Mouse (Mus musculus) splenic B cell, adult 2 months (primary cell): ENCODE results near the gene Acvr1c.

ENCODE experiments used
- DNase-seq: peaks from one replicate; pipeline ENCODE4 v3.0.0-alpha.2; 2011; ENCODE audit warnings: low read depth, low spot score
- H3K27me3 ChIP-seq: 2 replicates; pipeline ENCODE4 v1.6.1; 2012; ENCODE audit warnings: mild to moderate bottlenecking, low read length, moderate library complexity, mixed read lengths; ENCODE audit not compliant: control insufficient read depth, poor library complexity, insufficient read depth, severe bottlenecking
- H3K36me3 ChIP-seq: 2 replicates; pipeline ENCODE4 v1.6.1; 2012; ENCODE audit warnings: mild to moderate bottlenecking, low read length, moderate library complexity, mixed read lengths; ENCODE audit not compliant: control insufficient read depth, poor library complexity, insufficient read depth, severe bottlenecking

Acvr1c gene

DNA sequence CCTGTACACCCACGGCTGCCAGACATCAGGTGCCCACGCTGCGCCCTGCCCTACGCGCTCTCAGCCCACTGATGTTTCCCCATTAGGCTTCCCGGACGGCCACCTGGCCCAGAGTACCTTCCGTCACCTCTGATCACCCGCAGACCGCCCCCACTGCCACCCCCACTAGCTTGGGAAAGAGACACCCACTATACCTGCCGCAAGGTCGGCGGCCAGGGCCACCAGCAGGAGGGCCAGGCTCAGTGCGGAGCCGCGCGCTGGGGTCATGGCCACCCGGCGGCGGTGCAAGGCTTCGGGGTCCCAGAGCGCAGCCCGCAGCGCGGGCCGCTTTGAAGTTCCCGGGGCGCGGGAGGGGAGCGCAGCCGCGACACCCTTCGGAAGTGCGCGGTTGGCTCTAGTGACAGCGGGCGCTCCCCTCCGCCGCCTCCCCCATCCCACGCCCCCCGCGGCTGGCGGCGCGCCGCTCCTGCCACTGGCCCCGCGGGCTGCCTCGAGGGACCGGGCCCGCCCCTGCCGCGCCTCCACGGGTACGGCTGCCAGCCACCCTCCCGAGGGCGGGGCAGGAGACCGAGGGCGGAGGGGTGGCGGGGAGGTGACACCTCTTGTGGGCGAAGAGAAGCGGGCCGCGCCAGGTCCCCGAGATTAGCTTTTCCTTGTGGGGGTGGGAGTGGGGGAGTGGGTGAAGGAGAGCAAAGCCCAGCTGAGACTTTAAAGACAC, at the start of gene Acvr1c:
TSS of gene Acvr1c (minus strand) at position 482 of the 718 bp plus-strand sequence.
- no peaks in the 10 kb centered on the region for H3K27me3 ChIP-seq

DNA sequence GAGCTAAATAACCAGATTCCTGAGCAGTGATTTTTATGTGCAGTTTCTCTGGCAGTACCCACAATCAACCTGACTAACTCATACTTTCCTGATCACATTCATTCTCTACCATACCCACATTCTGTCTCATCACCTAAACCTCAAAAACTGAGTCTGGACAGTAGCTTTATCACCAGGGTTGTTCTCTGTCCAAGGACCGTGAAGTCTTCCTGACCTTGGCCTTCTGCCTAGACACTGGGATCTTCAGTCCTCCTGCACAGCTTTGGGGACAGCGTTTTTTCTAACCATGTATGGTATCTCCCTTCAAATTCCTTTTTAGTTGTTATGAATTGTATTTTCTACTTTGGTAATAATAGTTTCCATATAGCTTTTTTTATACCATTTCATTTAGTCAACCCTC, 45.8 kb upstream of the Acvr1c start:
- no peak for DNase-seq
- no peaks in the 10 kb centered on the region for H3K36me3 ChIP-seq

More for the DNA sequence above, at the start of gene Acvr1c:
- DNase-seq = peak; percentile 15
- no peaks in the 10 kb centered on the region for H3K36me3 ChIP-seq

GRCm38 (mm10) chr2:58388601-58389000, 30.9 kb upstream of the Acvr1c start:
- no peak for DNase-seq
- Histone ChIP-seq H3K36me3 (no peaks in the 10 kb centered on the region), H3K27me3 (no peaks in the 10 kb centered on the region)

More for the DNA sequence above, 45.8 kb upstream of the Acvr1c start:
- no peaks in the 10 kb centered on the region for H3K27me3 ChIP-seq

GRCm38 (mm10) chr2:58380020-58380419, 22.3 kb upstream of the Acvr1c start:
- no peaks in the 10 kb centered on the region for H3K27me3 ChIP-seq
- DNase-seq = no peak
- H3K36me3 ChIP-seq = no peaks in the 10 kb centered on the region

DNA sequence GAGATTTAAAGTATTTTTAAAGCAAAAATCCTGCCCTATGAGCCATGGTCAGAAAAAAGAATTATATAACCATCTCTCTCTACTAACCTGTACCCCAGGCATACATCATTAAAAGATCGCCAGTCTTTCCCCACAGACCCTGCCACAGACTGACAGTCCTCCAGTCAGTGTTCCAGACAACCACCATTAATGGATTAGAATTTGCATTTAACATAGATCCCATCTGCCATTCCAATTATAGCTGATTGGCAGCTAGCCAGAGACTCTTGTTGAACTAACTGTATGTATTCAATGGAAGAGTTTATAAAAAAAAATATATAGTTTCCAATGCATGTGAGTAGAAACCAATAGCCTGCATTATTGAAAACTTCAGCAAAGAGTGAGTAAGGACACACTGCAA, 21.8 kb upstream of the Acvr1c start:
- no peaks in the 10 kb centered on the region for H3K36me3 ChIP-seq
- H3K27me3 ChIP-seq = no peaks in the 10 kb centered on the region
- no peak for DNase-seq

DNA sequence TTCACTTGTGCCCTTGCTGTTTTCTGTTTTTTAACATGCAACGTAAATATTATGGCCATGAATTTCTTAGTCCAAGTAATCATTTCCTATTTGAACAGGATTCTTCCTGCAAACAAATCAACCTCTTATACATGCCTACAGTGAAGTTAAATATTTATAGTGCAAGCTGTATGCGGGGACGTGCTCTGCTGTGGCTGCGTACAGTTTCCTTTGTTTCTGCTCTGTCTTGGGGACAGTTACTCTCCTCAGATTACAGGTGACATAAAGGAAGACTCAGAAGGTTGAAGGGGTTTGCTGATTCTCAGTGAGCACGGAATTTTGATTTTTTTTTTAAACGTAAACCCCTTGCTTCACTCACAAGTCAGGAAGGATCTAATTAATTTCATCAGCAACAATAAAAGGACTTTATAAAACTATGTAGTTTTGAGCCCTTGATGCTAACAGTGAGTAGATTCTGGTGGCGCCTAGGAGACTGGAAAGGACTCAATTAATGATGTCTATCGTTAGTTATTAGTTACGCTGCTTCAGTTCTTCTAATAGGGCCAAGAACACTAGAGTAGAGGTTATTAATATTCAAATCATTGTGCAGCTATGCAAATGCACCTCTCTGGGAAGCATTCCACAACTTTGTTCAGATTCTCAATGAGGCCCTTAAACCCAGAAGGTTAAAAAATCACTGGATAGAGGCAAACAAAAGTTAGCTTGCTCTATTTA, 19.9 kb upstream of the Acvr1c start:
- Histone ChIP-seq H3K27me3 (no peaks in the 10 kb centered on the region), H3K36me3 (no peaks in the 10 kb centered on the region)
- DNase-seq = no peak

DNA sequence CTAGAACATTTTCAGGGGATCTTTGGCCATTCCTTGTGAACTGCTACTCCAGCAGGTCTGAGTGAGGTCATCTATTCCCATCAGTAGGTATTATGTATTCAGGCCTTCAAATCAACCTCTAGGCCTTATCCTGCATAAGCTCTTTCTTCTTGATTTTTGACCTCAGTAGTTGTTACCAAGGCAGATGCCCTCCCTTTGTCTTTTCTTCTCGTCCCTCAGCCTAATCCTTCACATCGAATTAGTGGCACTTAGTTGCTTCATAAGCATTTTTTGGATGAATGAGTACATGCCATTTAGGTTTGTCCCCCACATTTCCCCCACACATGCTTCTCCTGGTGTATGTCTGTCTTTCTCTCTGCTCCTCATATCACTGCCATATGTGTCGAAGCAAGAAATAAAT, 8.5 kb upstream of the Acvr1c start:
- no peak for DNase-seq
- no peaks in the 10 kb centered on the region for H3K27me3 ChIP-seq
- no peaks in the 10 kb centered on the region for H3K36me3 ChIP-seq

DNA sequence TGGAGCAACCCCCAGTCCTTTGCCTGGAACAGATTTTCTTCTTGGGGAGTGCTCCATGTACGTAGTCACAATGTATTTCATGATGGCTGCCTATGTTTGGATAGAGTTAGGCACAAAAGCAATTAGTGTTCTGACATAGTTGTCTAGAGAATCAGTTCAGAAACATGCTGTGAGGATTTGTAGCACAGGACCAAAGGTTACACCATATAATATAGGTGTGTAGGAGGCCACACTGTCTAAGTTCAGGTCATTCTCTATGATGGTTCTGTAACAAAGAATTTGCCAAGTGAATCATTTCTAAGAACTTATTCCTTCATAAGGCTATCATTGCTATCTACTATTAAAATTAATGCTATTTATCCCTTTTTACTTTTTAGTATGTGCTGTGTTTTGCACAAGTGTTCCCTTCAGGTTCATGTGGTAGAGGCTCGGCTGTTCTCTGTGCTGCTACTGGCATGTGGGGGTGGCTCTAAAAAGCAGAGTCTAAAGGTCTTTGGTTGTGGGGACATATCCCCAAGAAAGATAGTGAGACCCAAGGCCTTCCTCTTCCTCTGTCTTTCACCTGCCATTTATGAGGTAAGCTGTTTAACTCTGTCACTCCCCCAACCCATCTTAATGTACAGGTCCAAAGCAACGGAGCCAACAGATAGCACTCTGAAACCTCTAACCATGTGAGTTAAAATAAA, 3.8 kb upstream of the Acvr1c start:
- no peak for DNase-seq
- Histone ChIP-seq H3K36me3 (no peaks in the 10 kb centered on the region), H3K27me3 (no peaks in the 10 kb centered on the region)

- Histone ChIP-seq H3K36me3 (no peaks in the 10 kb centered on the region), H3K27me3 (no peaks in the 10 kb centered on the region)
- no peak for DNase-seq
Observed at GRCm38 (mm10) chr2:58358132-58358460, 401 bp upstream of the Acvr1c start.

DNA sequence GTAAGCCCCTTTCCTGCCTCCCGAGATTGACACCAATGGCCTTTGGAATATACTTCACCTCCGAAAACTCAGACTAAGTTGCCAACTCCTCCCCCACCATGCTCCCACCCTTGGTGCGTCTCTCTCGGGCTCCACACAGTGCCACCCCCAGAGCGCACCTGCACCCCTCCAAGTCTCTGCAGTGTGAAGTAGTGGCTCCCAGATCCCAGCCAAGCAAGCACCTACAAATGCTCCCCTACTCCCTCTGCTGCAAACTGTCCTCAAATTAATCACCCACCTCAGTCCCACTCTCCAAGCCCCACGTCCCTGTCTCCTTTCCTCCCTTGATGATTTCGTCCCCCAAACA, 654 bp downstream of the Acvr1c start:
- DNase-seq = no peak
- H3K27me3 ChIP-seq = no peaks in the 10 kb centered on the region
- H3K36me3 ChIP-seq = no peaks in the 10 kb centered on the region

DNA sequence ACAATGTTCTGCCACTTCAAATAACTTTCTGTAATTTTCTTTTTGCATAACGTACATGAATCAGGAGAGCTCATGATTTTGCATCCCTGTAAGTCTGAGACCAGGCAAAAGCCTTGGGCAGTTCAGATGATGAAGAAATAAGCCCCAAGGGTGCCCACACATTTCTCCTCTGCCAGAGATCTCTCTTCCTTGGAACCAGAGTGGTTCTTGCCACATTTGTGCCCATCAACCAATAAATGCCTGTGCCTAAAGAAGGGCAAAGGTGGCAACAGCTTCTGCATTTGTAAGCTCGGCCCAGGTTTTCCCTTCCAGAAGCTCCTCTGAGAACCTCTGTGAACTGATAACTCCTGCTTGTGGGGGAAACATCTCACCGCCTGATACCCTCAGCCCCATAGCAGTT, 3.3 kb downstream of the Acvr1c start:
- Histone ChIP-seq H3K36me3 (no peaks in the 10 kb centered on the region), H3K27me3 (no peaks in the 10 kb centered on the region)
- DNase-seq = no peak

DNA sequence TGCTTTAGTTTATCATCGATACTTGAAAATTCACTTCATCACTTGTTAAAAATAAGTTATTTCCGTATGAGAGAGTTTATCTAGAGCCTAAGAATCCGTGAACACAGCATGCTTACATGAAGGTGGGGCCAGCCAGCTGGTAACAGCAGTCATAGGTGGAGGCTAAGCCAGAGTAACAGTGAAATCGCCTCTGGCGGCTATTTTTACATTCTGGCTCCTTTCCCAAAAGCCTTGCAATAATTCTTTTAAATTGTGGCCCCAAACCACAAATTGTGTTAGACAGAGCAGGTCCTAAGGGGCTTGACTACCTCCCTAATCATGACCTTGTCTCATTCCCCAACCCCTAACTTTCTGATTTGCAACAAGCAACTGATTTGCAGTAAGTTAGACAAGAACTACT, 4.8 kb downstream of the Acvr1c start:
- Histone ChIP-seq H3K36me3 (no peaks in the 10 kb centered on the region), H3K27me3 (no peaks in the 10 kb centered on the region)
- no peak for DNase-seq

DNA sequence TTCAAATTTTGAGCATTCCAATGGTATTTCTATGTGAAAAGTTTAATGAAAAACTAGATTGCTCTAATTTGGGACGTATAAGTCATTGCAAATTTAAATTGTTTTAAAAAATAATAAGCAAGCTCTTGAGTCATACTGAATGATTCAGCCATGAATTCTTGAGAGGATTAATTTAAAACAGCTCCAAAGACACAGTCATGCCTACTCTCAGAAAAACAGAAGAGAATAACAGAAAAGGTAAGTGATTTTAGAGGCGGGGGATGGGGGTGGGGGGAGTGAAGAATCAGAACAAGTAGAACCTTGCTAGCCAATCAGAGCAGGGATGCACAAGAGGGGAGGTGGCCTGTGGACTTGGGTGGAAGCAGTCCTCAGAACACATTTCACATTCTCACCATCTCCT, 7.0 kb downstream of the Acvr1c start:
- no peak for DNase-seq
- H3K27me3 ChIP-seq = no peaks in the 10 kb centered on the region
- H3K36me3 ChIP-seq = no peaks in the 10 kb centered on the region

DNA sequence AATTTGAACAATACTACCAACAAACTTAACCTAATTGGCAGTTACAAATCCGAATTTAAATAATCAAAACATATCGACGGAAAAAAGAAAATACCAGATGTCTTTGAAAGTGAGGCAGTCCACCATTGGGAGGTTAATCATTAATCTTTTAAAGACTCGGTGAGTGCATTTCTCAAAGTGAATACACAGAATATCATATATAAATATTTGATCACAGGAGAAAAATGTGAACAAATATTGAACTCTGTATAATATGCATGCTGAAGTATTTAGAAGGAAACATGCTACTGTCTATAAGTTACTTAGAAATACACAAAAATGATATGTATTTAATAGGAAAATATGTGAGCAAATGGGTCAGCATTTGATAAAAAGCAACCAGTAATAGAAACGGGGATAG, 21.0 kb downstream of the Acvr1c start:
- no peak for DNase-seq
- H3K27me3 ChIP-seq = no peaks in the 10 kb centered on the region
- no peaks in the 10 kb centered on the region for H3K36me3 ChIP-seq

DNA sequence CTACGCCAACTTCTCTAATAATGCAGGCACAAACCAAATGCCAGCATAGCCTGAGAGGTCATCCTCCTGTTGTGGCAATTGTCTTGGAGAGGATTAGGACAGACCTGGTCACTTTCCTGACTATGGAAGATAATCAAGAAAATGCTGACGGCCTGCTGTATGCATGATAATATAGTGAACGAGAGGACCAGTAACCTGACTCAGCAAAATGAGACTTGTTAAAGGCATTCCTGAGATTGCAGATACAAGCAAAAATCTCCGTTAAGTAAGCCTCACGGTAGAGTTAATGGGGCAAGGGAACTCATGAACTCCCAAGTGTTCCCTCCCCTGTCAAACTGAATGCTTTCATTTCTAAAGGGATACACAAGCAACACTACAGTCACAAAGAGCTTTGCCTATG, 28.1 kb downstream of the Acvr1c start:
- no peak for DNase-seq
- H3K36me3 ChIP-seq = no peaks in the 10 kb centered on the region
- H3K27me3 ChIP-seq = no peaks in the 10 kb centered on the region
